Mouse (Mus musculus) stomach, embryonic 14.5 days (tissue): ENCODE measurements around the gene Gm9044. TPM values are rescaled to one million over a fixed set of nuclear protein-coding genes. Genes with fewer than 3 reads are reported as not detected.
"Not testable (repeated sequence)": the region's sequence is repeated elsewhere in the genome, so short reads cannot be mapped to it uniquely, and the experiment has no call there.

Experiments used
- ATAC-seq: fragments of 200-750 bp; cut with Nextera tagmentation; 2 replicates; pipeline ENCODE4 v1.8.0; 2017; ENCODE audit warnings: low read depth, moderate TSS enrichment; ENCODE audit not compliant: insufficient number of reproducible peaks, insufficient read depth, low FRiP score
- H3K27ac ChIP-seq: fragments of 300-500 bp; sonication (generic); 2 replicates; pipeline ENCODE4 v1.5.1; 2014; ENCODE audit warnings: mild to moderate bottlenecking, low read length, moderate library complexity, mixed read lengths
- H3K27me3 ChIP-seq: fragments of 300-500 bp; sonication (generic); 2 replicates; pipeline ENCODE4 v1.6.1; 2014; ENCODE audit warnings: low read length, control low read depth, mixed read lengths; ENCODE audit not compliant: control insufficient read depth, insufficient read depth
- H3K36me3 ChIP-seq: fragments of 300-500 bp; sonication (generic); 2 replicates; pipeline ENCODE4 v1.6.1; 2014; ENCODE audit warnings: mild to moderate bottlenecking, control low read depth, low read length, moderate library complexity, mixed read lengths; ENCODE audit not compliant: control insufficient read depth, insufficient read depth
- H3K4me1 ChIP-seq: fragments of 300-500 bp; sonication (generic); 2 replicates; pipeline ENCODE4 v1.6.1; 2014; ENCODE audit warnings: low read length, control low read depth, mixed read lengths; ENCODE audit not compliant: control insufficient read depth, insufficient read depth
- H3K4me2 ChIP-seq: fragments of 300-500 bp; sonication (generic); replicated peaks from 2 replicates; pipeline ENCODE4 v1.6.1; 2014; ENCODE audit warnings: low read depth, low read length, control low read depth
- H3K4me3 ChIP-seq: fragments of 300-500 bp; sonication (generic); 2 replicates; pipeline ENCODE4 v1.5.1; 2014; ENCODE audit warnings: low read depth, low read length, control low read depth
- H3K9ac ChIP-seq: fragments of 300-500 bp; sonication (generic); replicated peaks from 2 replicates; pipeline ENCODE4 v1.6.1; 2014; ENCODE audit warnings: low read depth, mild to moderate bottlenecking, control low read depth, low read length, moderate library complexity, mixed read lengths
- H3K9me3 ChIP-seq: fragments of 300-500 bp; sonication (generic); 2 replicates; pipeline ENCODE4 v1.6.1; 2016; ENCODE audit warnings: low read depth, low read length, control low read depth; ENCODE audit not compliant: control insufficient read depth
- WGBS: fragments of 180-500 bp; shearing (Covaris S2); extraction: QIAGEN DNeasy Blood & Tissue Kit; methylation state at CpG from one replicate; pipeline ENCODE4 v1.1.7; 2014; 5-methylcytosine and 5-hydroxymethylcytosine counted together
- polyA plus RNA-seq: library from polyadenylated mRNA; unstranded; fragments of >200 nt; fragmentation: Nextera tagmentation; extraction: Ambion mirVana; gene quantifications from 2 replicates; pipeline ENCODE4 v1.2.1, GENCODE M21; 2014

Gm9044 gene
- polyA plus RNA-seq = 0.16 TPM in 1 of 2 replicates, not detected in the other

DNA sequence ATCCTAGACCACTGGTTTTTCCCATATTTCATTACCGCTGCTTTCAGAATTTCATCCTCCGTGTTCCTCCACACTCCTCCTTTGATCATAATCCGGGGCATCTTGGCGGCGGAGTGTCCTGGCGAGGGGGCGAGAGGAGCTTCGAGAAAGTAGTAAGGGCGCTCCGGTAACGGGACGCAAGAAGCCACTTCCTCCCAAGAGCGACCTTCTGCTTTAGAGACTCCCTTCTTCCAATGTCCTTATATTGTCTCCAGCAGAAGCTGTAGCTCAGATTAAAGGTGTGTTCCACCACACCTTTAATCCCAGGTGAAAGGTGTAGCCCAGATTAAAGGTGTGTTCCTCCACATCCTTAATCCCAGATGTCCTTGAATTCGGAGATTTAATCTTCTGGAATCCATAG is at the start of gene Gm9044:
Gm9044 (minus strand) TSS at position 101 of the 400 bp plus-strand sequence.
- WGBS = no CpG with 5 or more reads among the region's 14 CpGs
- H3K27me3 ChIP-seq, H3K9me3 ChIP-seq, H3K27ac ChIP-seq, H3K4me3 ChIP-seq, ATAC-seq, H3K9ac ChIP-seq, H3K4me1 ChIP-seq, H3K4me2 ChIP-seq, H3K36me3 ChIP-seq: not testable (repeated sequence)

DNA sequence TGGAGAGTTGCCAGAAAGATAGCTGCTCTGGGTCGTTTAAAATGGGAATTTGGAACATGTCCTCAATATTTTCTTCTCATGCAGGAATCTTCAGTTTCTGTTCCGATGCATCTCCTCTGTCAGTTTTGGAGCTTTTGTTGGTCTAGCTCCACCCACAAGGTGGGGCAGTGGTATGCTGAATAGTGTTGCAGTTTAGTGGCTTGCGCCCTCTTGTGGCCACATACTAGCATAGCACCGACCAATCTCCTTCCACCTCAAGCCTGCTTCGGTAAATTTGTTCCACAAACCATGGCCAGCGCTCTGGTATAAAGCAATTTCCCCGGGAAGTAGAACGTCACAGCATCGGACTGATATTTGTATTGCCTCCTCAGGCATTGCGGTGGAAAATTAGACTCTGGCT is 38.2 kb upstream of the Gm9044 start:
- WGBS = 7% methylated on average over 10 of the region's 10 CpGs
- H3K4me3 ChIP-seq = no peak overlapping the region

DNA sequence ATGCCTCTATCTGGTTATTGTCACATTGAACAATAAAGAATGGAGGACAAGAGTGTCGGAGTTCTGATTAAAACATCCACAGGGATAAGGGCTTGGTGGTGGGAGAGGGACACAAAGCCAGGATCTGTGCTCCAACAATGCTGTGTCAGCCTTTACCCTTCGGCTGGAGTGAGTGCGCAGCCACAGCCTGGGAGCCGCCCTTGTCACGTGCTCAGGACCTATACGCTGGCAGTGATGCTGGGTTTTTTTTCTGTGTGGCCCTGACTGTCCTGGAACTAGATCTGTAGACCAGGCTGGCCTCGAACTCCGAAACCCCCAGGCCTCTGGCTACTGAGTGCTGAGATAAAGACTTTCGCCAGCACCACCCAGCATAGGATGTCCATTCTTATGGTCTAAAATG is 37.3 kb upstream of the Gm9044 start:
- no peak overlapping the region for H3K9ac ChIP-seq
- H3K27ac ChIP-seq = no peak overlapping the region
- H3K4me3 ChIP-seq = no peak overlapping the region
- 0 out of 2 replicates have a peak, but pooled peaks cover 2% of the 10 kb centered on the region for H3K4me1 ChIP-seq
- no peaks in the 10 kb centered on the region for H3K27me3 ChIP-seq
- no peaks in the 10 kb centered on the region for H3K9me3 ChIP-seq
- WGBS = 93% methylated on average over 9 of the region's 9 CpGs
- H3K36me3 ChIP-seq = no peaks in the 10 kb centered on the region
- ATAC-seq = no peak
- no peak overlapping the region for H3K4me2 ChIP-seq

More for the DNA sequence above, 38.2 kb upstream of the Gm9044 start:
- Histone ChIP-seq H3K36me3 (no peaks in the 10 kb centered on the region), H3K4me1 (0 out of 2 replicates have a peak, but pooled peaks cover 2% of the 10 kb centered on the region), H3K27ac (no peak overlapping the region), H3K4me2 (0 out of 2 replicates have a peak overlapping the region, but pooled peaks have one; percentile 20), H3K9ac (no peak overlapping the region), H3K27me3 (no peaks in the 10 kb centered on the region), H3K9me3 (no peaks in the 10 kb centered on the region)
- ATAC-seq = peak; percentile 85

DNA sequence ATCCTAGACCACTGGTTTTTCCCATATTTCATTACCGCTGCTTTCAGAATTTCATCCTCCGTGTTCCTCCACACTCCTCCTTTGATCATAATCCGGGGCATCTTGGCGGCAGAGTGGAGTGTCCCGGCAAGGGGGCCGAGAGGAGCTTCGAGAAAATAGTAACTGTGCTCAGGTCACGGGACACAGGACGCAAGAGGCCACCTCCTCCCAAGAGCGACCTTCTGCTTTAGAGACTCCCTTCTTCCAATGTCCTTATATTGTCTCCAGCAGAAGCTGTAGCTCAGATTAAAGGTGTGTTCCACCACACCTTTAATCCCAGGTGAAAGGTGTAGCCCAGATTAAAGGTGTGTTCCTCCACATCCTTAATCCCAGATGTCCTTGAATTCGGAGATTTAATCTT is 21.8 kb upstream of the Gm9044 start, which contains the start of gene Gm9049:
Gm9049 (minus strand) TSS at position 101 of the 400 bp plus-strand sequence.
- not testable (repeated sequence) for H3K9ac ChIP-seq, ATAC-seq, H3K4me2 ChIP-seq, H3K4me3 ChIP-seq, H3K27ac ChIP-seq, H3K9me3 ChIP-seq, H3K4me1 ChIP-seq, H3K27me3 ChIP-seq, H3K36me3 ChIP-seq
- 60% methylated on average over 1 of the region's 11 CpGs for WGBS

DNA sequence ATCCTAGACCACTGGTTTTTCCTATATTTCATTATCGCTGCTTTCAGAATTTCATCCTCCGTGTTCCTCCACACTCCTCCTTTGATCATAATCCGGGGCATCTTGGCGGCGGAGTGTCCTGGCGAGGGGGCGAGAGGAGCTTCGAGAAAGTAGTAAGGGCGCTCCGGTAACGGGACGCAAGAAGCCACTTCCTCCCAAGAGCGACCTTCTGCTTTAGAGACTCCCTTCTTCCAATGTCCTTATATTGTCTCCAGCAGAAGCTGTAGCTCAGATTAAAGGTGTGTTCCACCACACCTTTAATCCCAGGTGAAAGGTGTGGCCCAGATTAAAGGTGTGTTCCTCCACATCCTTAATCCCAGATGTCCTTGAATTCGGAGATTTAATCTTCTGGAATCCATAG is 16.4 kb upstream of the Gm9044 start, which contains the start of gene Gm9048:
Gm9048 (minus strand) TSS at position 101 of the 400 bp plus-strand sequence.
- H3K4me2 ChIP-seq, H3K36me3 ChIP-seq, H3K4me3 ChIP-seq, H3K9me3 ChIP-seq, H3K27ac ChIP-seq, ATAC-seq, H3K9ac ChIP-seq, H3K4me1 ChIP-seq, H3K27me3 ChIP-seq: not testable (repeated sequence)
- no CpG with 5 or more reads among the region's 14 CpGs for WGBS

DNA sequence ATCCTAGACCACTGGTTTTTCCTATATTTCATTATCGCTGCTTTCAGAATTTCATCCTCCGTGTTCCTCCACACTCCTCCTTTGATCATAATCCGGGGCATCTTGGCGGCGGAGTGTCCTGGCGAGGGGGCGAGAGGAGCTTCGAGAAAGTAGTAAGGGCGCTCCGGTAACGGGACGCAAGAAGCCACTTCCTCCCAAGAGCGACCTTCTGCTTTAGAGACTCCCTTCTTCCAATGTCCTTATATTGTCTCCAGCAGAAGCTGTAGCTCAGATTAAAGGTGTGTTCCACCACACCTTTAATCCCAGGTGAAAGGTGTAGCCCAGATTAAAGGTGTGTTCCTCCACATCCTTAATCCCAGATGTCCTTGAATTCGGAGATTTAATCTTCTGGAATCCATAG is 10.9 kb upstream of the Gm9044 start, which contains the start of gene Gm9046:
Gm9046 (minus strand) TSS at position 101 of the 400 bp plus-strand sequence.
- not testable (repeated sequence) for H3K9me3 ChIP-seq

DNA sequence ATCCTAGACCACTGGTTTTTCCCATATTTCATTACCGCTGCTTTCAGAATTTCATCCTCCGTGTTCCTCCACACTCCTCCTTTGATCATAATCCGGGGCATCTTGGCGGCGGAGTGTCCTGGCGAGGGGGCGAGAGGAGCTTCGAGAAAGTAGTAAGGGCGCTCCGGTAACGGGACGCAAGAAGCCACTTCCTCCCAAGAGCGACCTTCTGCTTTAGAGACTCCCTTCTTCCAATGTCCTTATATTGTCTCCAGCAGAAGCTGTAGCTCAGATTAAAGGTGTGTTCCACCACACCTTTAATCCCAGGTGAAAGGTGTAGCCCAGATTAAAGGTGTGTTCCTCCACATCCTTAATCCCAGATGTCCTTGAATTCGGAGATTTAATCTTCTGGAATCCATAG is 5.5 kb upstream of the Gm9044 start, which contains the start of gene Gm9045:
Gm9045 (minus strand) TSS at position 101 of the 400 bp plus-strand sequence.
- ATAC-seq, H3K9ac ChIP-seq, H3K4me2 ChIP-seq, H3K36me3 ChIP-seq, H3K27me3 ChIP-seq, H3K9me3 ChIP-seq, H3K4me1 ChIP-seq, H3K4me3 ChIP-seq, H3K27ac ChIP-seq: not testable (repeated sequence)
- no CpG with 5 or more reads among the region's 14 CpGs for WGBS

More for the DNA sequence above, 10.9 kb upstream of the Gm9044 start, which contains the start of gene Gm9046:
- not testable (repeated sequence) for H3K4me1 ChIP-seq, H3K9ac ChIP-seq, ATAC-seq, H3K4me2 ChIP-seq, H3K27me3 ChIP-seq, H3K27ac ChIP-seq, H3K4me3 ChIP-seq, H3K36me3 ChIP-seq
- no CpG with 5 or more reads among the region's 14 CpGs for WGBS

DNA sequence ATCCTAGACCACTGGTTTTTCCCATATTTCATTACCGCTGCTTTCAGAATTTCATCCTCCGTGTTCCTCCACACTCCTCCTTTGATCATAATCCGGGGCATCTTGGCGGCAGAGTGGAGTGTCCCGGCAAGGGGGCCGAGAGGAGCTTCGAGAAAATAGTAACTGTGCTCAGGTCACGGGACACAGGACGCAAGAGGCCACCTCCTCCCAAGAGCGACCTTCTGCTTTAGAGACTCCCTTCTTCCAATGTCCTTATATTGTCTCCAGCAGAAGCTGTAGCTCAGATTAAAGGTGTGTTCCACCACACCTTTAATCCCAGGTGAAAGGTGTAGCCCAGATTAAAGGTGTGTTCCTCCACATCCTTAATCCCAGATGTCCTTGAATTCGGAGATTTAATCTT is 5.3 kb downstream of the Gm9044 start, which contains the start of gene Gm9040:
Gm9040 (minus strand) TSS at position 101 of the 400 bp plus-strand sequence.
- WGBS = no CpG with 5 or more reads among the region's 11 CpGs
- H3K4me1 ChIP-seq, H3K36me3 ChIP-seq, H3K4me3 ChIP-seq, H3K27ac ChIP-seq, H3K9ac ChIP-seq, ATAC-seq, H3K4me2 ChIP-seq, H3K9me3 ChIP-seq, H3K27me3 ChIP-seq: not testable (repeated sequence)

DNA sequence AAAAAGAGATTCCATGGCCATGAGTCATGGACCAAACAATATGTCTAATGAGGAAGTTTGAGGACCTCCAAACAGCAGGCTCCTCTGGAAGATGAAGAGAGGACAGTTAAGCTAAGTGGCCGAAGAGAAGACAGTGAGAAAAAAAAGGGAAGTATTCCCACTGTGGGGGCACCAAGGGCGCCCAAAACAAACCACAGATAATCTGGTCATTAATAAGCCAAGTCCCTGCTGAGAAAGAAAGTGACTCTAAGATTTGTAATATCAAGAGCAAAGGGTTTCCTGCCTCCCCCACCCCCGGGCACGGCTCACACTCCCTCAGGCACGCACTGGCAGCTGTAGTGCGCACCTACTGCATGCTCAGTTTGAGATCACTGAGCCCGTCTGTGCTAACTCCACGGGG is 13.2 kb downstream of the Gm9044 start:
- Histone ChIP-seq H3K4me1 (no peaks in the 10 kb centered on the region), H3K9ac (no peak overlapping the region), H3K27ac (no peak overlapping the region), H3K4me2 (no peak overlapping the region), H3K27me3 (no peaks in the 10 kb centered on the region), H3K4me3 (no peak overlapping the region), H3K36me3 (no peaks in the 10 kb centered on the region), H3K9me3 (no peaks in the 10 kb centered on the region)
- ATAC-seq = no peak
- WGBS = 82% methylated on average over 8 of the region's 8 CpGs
